Mouse (Mus musculus): ENCODE data around the gene Uqcc2. TPM values are rescaled to one million over a fixed set of nuclear protein-coding genes. Genes with fewer than 3 reads are reported as not detected.

Gene Uqcc2
- polyA plus RNA-seq, 1 experiment from 2014 or later: 287 TPM

- Histone ChIP-seq H3K27ac (replicated peaks) (no peak overlapping the region), H3K27me3 (replicated peaks) (no peaks in the 10 kb centered on the region), H3K9me3 (no peaks in the 10 kb centered on the region), H3K4me2 (no peak overlapping the region), H3K4me1 (no peaks in the 10 kb centered on the region), H3K36me3 (peaks cover 8% of the 10 kb centered on the region; the same call in 1 of the 2 replicates), H3K9ac (no peak overlapping the region), H3K4me3 (no peak overlapping the region)
- 79% methylated on average over 14 of the region's 18 CpGs for WGBS
- no peak for ATAC-seq (ENCODE audit: extremely low read depth, insufficient number of reproducible peaks, low FRiP score, low TSS enrichment)
Observed at GRCm38 (mm10) chr17:27105698-27106470, 27.8 kb downstream of the Uqcc2 start.

- no peak overlapping the region for H3K27ac ChIP-seq (replicated peaks)
- peak overlapping the region; percentile 16; the same call in 1 of the 2 replicates for H3K9ac ChIP-seq
Observed at GRCm38 (mm10) chr17:27101675-27102074, 32.0 kb downstream of the Uqcc2 start.

GRCm38 (mm10) chr17:27095690-27096089 is 38.0 kb downstream of the Uqcc2 start:
- Histone ChIP-seq H3K4me2 (no peak overlapping the region), H3K9ac (no peak overlapping the region), H3K36me3 (0 out of 2 replicates have a peak, but pooled peaks cover 3% of the 10 kb centered on the region), H3K9me3 (no peaks in the 10 kb centered on the region), H3K4me1 (no peaks in the 10 kb centered on the region), H3K4me3 (no peak overlapping the region), H3K27me3 (replicated peaks) (no peaks in the 10 kb centered on the region), H3K27ac (replicated peaks) (no peak overlapping the region)
- 37% methylated on average over 13 of the region's 13 CpGs for WGBS
- no peak for ATAC-seq (ENCODE audit: extremely low read depth, insufficient number of reproducible peaks, low FRiP score, low TSS enrichment)

More at GRCm38 (mm10) chr17:27101675-27102074, 32.0 kb downstream of the Uqcc2 start:
- H3K4me1 ChIP-seq: no peaks in the 10 kb centered on the region
- H3K36me3 ChIP-seq: no peaks in the 10 kb centered on the region
- WGBS: 72% methylated on average over 5 of the region's 5 CpGs
- H3K27me3 ChIP-seq (replicated peaks): no peaks in the 10 kb centered on the region
- H3K4me3 ChIP-seq: no peak overlapping the region
- H3K4me2 ChIP-seq: no peak overlapping the region
- ATAC-seq (ENCODE audit: extremely low read depth, insufficient number of reproducible peaks, low FRiP score, low TSS enrichment): no peak
- no peaks in the 10 kb centered on the region for H3K9me3 ChIP-seq

- H3K4me1 ChIP-seq: no peaks in the 10 kb centered on the region
- 64% methylated on average over 9 of the region's 9 CpGs for WGBS
- H3K4me3 ChIP-seq: no peak overlapping the region
- H3K27me3 ChIP-seq (replicated peaks): no peaks in the 10 kb centered on the region
- H3K27ac ChIP-seq (replicated peaks): no peak overlapping the region
- H3K9me3 ChIP-seq: no peaks in the 10 kb centered on the region
- no peak overlapping the region for H3K4me2 ChIP-seq
- 0 out of 2 replicates have a peak, but pooled peaks cover 5% of the 10 kb centered on the region for H3K36me3 ChIP-seq
- ATAC-seq (ENCODE audit: extremely low read depth, insufficient number of reproducible peaks, low FRiP score, low TSS enrichment): no peak
- no peak overlapping the region for H3K9ac ChIP-seq
Observed at GRCm38 (mm10) chr17:27090068-27090467, 43.6 kb downstream of the Uqcc2 start.

- no peak overlapping the region for H3K4me3 ChIP-seq
- no peaks in the 10 kb centered on the region for H3K27me3 ChIP-seq (replicated peaks)
- 37% methylated on average over 12 of the region's 12 CpGs for WGBS
- H3K9me3 ChIP-seq: no peaks in the 10 kb centered on the region
- H3K36me3 ChIP-seq: 0 out of 2 replicates have a peak, but pooled peaks cover 5% of the 10 kb centered on the region
- no peak overlapping the region for H3K4me2 ChIP-seq
- no peak for ATAC-seq (ENCODE audit: extremely low read depth, insufficient number of reproducible peaks, low FRiP score, low TSS enrichment)
- H3K4me1 ChIP-seq: peaks cover 19% of the 10 kb centered on the region
- H3K9ac ChIP-seq: no peak overlapping the region
- H3K27ac ChIP-seq (replicated peaks): no peak overlapping the region
Observed at GRCm38 (mm10) chr17:27087426-27087825, 46.3 kb downstream of the Uqcc2 start.

- 0 out of 2 replicates have a peak, but pooled peaks cover 3% of the 10 kb centered on the region for H3K36me3 ChIP-seq
- H3K9ac ChIP-seq: no peak overlapping the region
- no peaks in the 10 kb centered on the region for H3K9me3 ChIP-seq
- no peaks in the 10 kb centered on the region for H3K27me3 ChIP-seq (replicated peaks)
- WGBS: 75% methylated on average over 2 of the region's 2 CpGs
- H3K4me1 ChIP-seq: peaks cover 23% of the 10 kb centered on the region
- no peak overlapping the region for H3K4me3 ChIP-seq
- ATAC-seq (ENCODE audit: extremely low read depth, insufficient number of reproducible peaks, low FRiP score, low TSS enrichment): no peak
- no peak overlapping the region for H3K27ac ChIP-seq (replicated peaks)
- H3K4me2 ChIP-seq: no peak overlapping the region
Observed at GRCm38 (mm10) chr17:27085676-27086075, 48.0 kb downstream of the Uqcc2 start.

GRCm38 (mm10) chr17:27083601-27084000 is 50.1 kb downstream of the Uqcc2 start:
- Histone ChIP-seq H3K27me3 (replicated peaks) (no peaks in the 10 kb centered on the region), H3K36me3 (no peaks in the 10 kb centered on the region), H3K4me2 (no peak overlapping the region), H3K4me1 (peaks cover 34% of the 10 kb centered on the region), H3K4me3 (no peak overlapping the region), H3K27ac (replicated peaks) (peak overlapping the region; percentile 6; the same call in 1 of the 2 replicates), H3K9ac (0 out of 2 replicates have a peak overlapping the region, but pooled peaks have one; percentile 2), H3K9me3 (no peaks in the 10 kb centered on the region)
- no peak for ATAC-seq (ENCODE audit: extremely low read depth, insufficient number of reproducible peaks, low FRiP score, low TSS enrichment)
- WGBS: 37% methylated on average over 9 of the region's 9 CpGs

- Histone ChIP-seq H3K4me2 (no peak overlapping the region), H3K36me3 (peaks cover 2% of the 10 kb centered on the region), H3K27me3 (replicated peaks) (no peaks in the 10 kb centered on the region), H3K4me3 (no peak overlapping the region), H3K27ac (replicated peaks) (no peak overlapping the region), H3K9ac (no peak overlapping the region), H3K9me3 (peaks cover 3% of the 10 kb centered on the region; the same call in 1 of the 2 replicates), H3K4me1 (peaks cover 34% of the 10 kb centered on the region)
- ATAC-seq (ENCODE audit: extremely low read depth, insufficient number of reproducible peaks, low FRiP score, low TSS enrichment): no peak
- WGBS: 36% methylated on average over 8 of the region's 8 CpGs
Observed at GRCm38 (mm10) chr17:27082796-27083195, 50.9 kb downstream of the Uqcc2 start.

- Histone ChIP-seq H3K9me3 (peaks cover 6% of the 10 kb centered on the region; the same call in 1 of the 2 replicates), H3K9ac (0 out of 2 replicates have a peak overlapping the region, but pooled peaks have one; percentile 10), H3K4me1 (peaks cover 34% of the 10 kb centered on the region), H3K4me2 (no peak overlapping the region), H3K27ac (replicated peaks) (no peak overlapping the region), H3K27me3 (replicated peaks) (no peaks in the 10 kb centered on the region), H3K4me3 (no peak overlapping the region), H3K36me3 (peaks cover 7% of the 10 kb centered on the region)
- 71% methylated on average over 5 of the region's 5 CpGs for WGBS
- no peak for ATAC-seq (ENCODE audit: extremely low read depth, insufficient number of reproducible peaks, low FRiP score, low TSS enrichment)
Observed at GRCm38 (mm10) chr17:27081868-27082267, 51.8 kb downstream of the Uqcc2 start.

GRCm38 (mm10) chr17:27078499-27078898 is 55.2 kb downstream of the Uqcc2 start:
- peaks cover 41% of the 10 kb centered on the region for H3K4me1 ChIP-seq
- peaks cover 6% of the 10 kb centered on the region; the same call in 1 of the 2 replicates for H3K9me3 ChIP-seq
- H3K27me3 ChIP-seq (replicated peaks): no peaks in the 10 kb centered on the region
- no peak overlapping the region for H3K4me3 ChIP-seq
- H3K4me2 ChIP-seq: no peak overlapping the region
- peaks cover 7% of the 10 kb centered on the region for H3K36me3 ChIP-seq
- no peak overlapping the region for H3K9ac ChIP-seq
- 72% methylated on average over 6 of the region's 6 CpGs for WGBS
- ATAC-seq (ENCODE audit: extremely low read depth, insufficient number of reproducible peaks, low FRiP score, low TSS enrichment): no peak
- H3K27ac ChIP-seq (replicated peaks): no peak overlapping the region

GRCm38 (mm10) chr17:27077920-27078319 is 55.8 kb downstream of the Uqcc2 start:
- H3K9ac ChIP-seq: no peak overlapping the region
- peaks cover 35% of the 10 kb centered on the region for H3K4me1 ChIP-seq
- no peak overlapping the region for H3K27ac ChIP-seq (replicated peaks)
- H3K4me2 ChIP-seq: no peak overlapping the region
- no peak overlapping the region for H3K4me3 ChIP-seq
- 79% methylated on average over 6 of the region's 6 CpGs for WGBS
- H3K36me3 ChIP-seq: peaks cover 7% of the 10 kb centered on the region
- no peaks in the 10 kb centered on the region for H3K27me3 ChIP-seq (replicated peaks)
- H3K9me3 ChIP-seq: peaks cover 6% of the 10 kb centered on the region; the same call in 1 of the 2 replicates
- no peak for ATAC-seq (ENCODE audit: extremely low read depth, insufficient number of reproducible peaks, low FRiP score, low TSS enrichment)
